Mouse (Mus musculus) brain, embryonic 14.5 days (tissue): ENCODE measurements around the gene Ptprb.

Experiments used
- CTCF ChIP-seq: fragments of 200-500 bp; IDR thresholded peaks from 2 replicates; pipeline ENCODE4 v1.5.1; 2012; ENCODE audit warnings: inconsistent platforms, mild to moderate bottlenecking, moderate library complexity, borderline replicate concordance; ENCODE audit not compliant: insufficient read depth, insufficient read length; ENCODE audit errors: extremely low read depth
- POLR2A ChIP-seq: fragments of 200-500 bp; IDR thresholded peaks from 2 replicates; pipeline ENCODE4 v1.6.1; 2012; ENCODE audit warnings: mild to moderate bottlenecking, inconsistent platforms, borderline replicate concordance; ENCODE audit not compliant: poor library complexity, insufficient read depth, insufficient read length, severe bottlenecking; ENCODE audit errors: extremely low read depth

DNA sequence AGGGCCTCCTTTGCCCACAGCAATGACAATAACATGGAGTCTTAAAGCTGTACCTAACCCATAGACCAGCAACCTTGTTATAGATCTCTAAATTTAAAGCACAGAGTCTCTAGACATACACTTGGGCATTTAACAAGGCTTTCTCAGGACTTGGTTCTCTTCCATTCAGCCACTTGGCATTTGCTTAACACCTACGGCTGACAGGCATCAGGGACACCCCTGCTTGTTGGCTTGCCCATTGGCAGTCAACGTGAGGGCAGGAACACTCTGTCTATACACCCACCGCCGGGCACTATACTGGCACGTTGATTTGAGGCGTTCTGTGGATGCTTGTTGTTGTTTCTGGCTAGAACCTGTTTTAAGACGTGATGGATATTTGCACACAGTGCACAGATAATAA lies 157.1 kb downstream of the Ptprb start:
- TF ChIP-seq CTCF (no peak), POLR2A (no peak)
